Mouse (Mus musculus) intestine, postnatal 0 days (tissue): Measurements from ENCODE around the gene Gpkow. TPM values are rescaled to one million over a fixed set of nuclear protein-coding genes. Genes with fewer than 3 reads are reported as not detected.

ENCODE experiments used
- ATAC-seq: fragments of 200-750 bp; cut with Nextera tagmentation; 2 replicates; pipeline ENCODE4 v1.8.0; 2017; ENCODE audit warnings: mild to moderate bottlenecking, moderate TSS enrichment, moderate library complexity
- H3K27ac ChIP-seq: fragments of 300-500 bp; sonication (generic); 2 replicates; pipeline ENCODE4 v1.5.1; 2014; ENCODE audit warnings: mild to moderate bottlenecking, low read depth, low read length, moderate library complexity
- H3K27me3 ChIP-seq: fragments of 300-500 bp; sonication (generic); replicated peaks from 2 replicates; pipeline ENCODE4 v1.6.1; 2014; ENCODE audit warnings: low read length, mixed read lengths; ENCODE audit not compliant: control insufficient read depth, insufficient read depth
- H3K36me3 ChIP-seq: fragments of 300-500 bp; sonication (generic); 2 replicates; pipeline ENCODE4 v1.6.1; 2014; ENCODE audit warnings: mild to moderate bottlenecking, moderate library complexity; ENCODE audit not compliant: control insufficient read depth, insufficient read depth
- H3K4me1 ChIP-seq: fragments of 300-500 bp; sonication (generic); replicated peaks from 2 replicates; pipeline ENCODE4 v1.6.1; 2014; ENCODE audit warnings: antibody characterized with exemption, low read length, mixed read lengths; ENCODE audit not compliant: control insufficient read depth, insufficient read depth
- H3K4me2 ChIP-seq: fragments of 300-500 bp; sonication (generic); replicated peaks from 2 replicates; pipeline ENCODE4 v1.6.1; 2014; ENCODE audit warnings: low read depth, mild to moderate bottlenecking, moderate library complexity
- H3K4me3 ChIP-seq: fragments of 300-500 bp; sonication (generic); 2 replicates; pipeline ENCODE4 v1.5.1; 2014; ENCODE audit warnings: low read depth, low read length
- H3K9ac ChIP-seq: fragments of 300-500 bp; sonication (generic); 2 replicates; pipeline ENCODE4 v1.6.1; 2014; ENCODE audit warnings: mild to moderate bottlenecking, low read depth, low read length
- H3K9me3 ChIP-seq: fragments of 300-500 bp; sonication (generic); 2 replicates; pipeline ENCODE4 v1.6.1; 2016; ENCODE audit warnings: mixed run types; ENCODE audit not compliant: control insufficient read depth
- CTCF ChIP-seq: sonication (generic); IDR thresholded peaks from 2 replicates; pipeline ENCODE4 v1.5.1; 2016; ENCODE audit warnings: low read depth, mild to moderate bottlenecking, control low read depth, antibody characterized with exemption, moderate library complexity
- whole genome bisulfite sequencing: fragments of 180-500 bp; shearing (Covaris S2); extraction: QIAGEN DNeasy Blood & Tissue Kit; methylation state at CpG from one replicate; pipeline ENCODE4 v1.1.7; 2014; 5-methylcytosine and 5-hydroxymethylcytosine counted together
- polyA plus RNA-seq: library from polyadenylated mRNA; unstranded; fragments of >200 nt; fragmentation: Nextera tagmentation; extraction: Ambion mirVana; gene quantifications from 2 replicates; pipeline ENCODE4 v1.2.1, GENCODE M21; 2015

Gene Gpkow
- polyA plus RNA-seq, 1 experiment from 2014 or later: 13.8 TPM

DNA sequence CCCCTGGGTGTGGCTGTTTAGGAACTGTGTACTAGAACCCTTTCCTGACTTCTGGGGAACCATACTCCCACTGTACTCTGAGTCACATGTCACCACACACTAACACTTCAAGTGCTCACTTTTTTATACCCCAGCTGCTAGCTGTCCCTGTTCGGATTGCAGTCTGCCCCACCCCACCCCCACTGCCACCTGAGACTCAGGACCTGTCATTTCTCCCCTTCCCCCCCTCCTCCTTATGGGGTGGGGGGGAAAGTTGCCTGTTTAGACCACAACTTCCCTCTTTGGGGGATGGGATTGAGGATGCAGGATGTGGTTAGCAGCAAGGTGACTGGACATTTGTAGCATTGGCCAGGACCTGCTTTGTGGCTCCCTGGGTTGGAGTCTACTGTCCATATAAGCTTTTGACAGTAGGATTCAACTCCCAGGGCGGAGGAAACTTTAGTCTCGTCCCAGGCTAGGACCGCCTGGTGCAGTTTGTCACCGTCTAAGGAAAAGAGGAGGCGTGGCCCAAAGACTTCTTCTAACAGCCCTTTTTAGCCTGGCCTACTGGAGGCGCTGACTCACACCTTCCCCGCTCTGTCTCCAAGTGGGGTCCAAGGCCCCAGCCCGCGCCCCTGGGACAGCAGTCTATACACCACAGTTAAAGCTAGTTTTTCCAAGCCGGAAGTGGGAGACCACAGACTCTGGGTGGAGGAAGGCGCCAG is 23.2 kb upstream of the Gpkow start:
- 0 out of 2 replicates have a peak overlapping the region, but pooled peaks have one; percentile 21 for H3K27ac ChIP-seq
- peak; percentile 39; the same call in 1 of the 2 replicates for ATAC-seq
- H3K36me3 ChIP-seq: no peaks in the 10 kb centered on the region
- peak overlapping the region; percentile 62 for H3K4me2 ChIP-seq
- 23% methylated on average over 11 of the region's 12 CpGs for WGBS
- no peak overlapping the region for H3K9ac ChIP-seq
- no peaks in the 10 kb centered on the region for H3K27me3 ChIP-seq
- H3K9me3 ChIP-seq: no peaks in the 10 kb centered on the region
- TF ChIP-seq CTCF: peak; percentile 24
- H3K4me1 ChIP-seq: no peaks in the 10 kb centered on the region
- H3K4me3 ChIP-seq: peak overlapping the region; percentile 25

DNA sequence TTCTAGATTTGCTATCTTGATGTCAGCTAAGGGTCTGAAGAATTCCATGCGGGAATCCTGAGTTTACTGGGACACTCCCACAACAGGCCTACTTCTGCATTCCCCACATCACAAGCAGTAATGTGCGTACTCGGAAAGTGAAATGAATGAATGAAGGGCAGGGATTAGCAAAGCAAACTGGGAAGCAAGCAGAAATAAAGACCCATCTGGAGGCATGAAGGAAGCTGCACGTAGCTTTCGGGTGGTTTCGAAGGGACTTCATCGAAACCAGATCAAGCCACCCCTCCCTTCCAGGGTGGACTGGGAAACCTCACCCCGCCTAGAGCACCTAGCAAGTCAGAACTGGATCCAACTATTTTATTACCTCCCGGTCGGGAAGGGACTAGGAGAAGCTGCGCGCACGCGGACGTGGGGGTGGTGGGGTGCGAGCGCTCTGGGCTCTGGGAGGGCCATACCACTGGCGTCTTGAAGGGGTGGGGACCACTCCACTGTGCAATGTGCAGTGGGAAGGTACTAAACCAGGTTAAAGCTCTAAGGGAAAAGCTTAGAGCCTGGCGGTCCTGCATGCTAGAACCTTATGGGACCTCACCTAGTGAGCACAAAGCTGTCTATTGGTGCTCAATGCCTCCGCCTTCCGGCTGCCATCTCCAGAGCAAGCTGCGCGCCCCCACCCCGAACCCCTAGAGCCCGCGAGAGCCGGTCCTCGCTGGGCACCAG is 22.5 kb upstream of the Gpkow start:
- peak overlapping the region; percentile 62 for H3K4me2 ChIP-seq
- H3K4me1 ChIP-seq: no peaks in the 10 kb centered on the region
- peak; percentile 50 for ATAC-seq
- no peaks in the 10 kb centered on the region for H3K9me3 ChIP-seq
- H3K36me3 ChIP-seq: no peaks in the 10 kb centered on the region
- no peaks in the 10 kb centered on the region for H3K27me3 ChIP-seq
- 0 out of 2 replicates have a peak overlapping the region, but pooled peaks have one; percentile 17 for H3K9ac ChIP-seq
- TF ChIP-seq CTCF: peak; percentile 13; the same call in 1 of the 2 replicates
- H3K27ac ChIP-seq: 0 out of 2 replicates have a peak overlapping the region, but pooled peaks have one; percentile 21
- WGBS: 28% methylated on average over 28 of the region's 28 CpGs
- H3K4me3 ChIP-seq: peak overlapping the region; percentile 25

DNA sequence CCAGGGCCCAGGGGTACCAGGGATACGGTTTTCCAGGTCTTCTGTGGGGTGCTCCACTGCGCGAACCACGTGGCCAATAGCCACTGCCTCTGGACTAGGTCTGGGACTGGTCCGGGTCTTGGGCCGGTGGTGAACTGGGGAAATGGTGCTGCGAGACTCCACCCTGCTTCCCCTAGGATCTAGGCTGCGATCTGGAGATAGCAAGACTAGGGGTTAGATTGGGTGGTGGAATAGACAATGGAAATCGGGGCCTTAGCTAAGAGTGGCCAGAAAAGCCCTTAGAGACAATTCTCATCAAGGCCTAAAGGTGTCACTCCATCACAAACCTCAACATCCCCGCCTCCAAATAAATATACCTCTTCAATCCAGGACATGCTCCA is 21.9 kb upstream of the Gpkow start:
- ATAC-seq: no peak
- no peaks in the 10 kb centered on the region for H3K27me3 ChIP-seq
- no peaks in the 10 kb centered on the region for H3K4me1 ChIP-seq
- H3K9me3 ChIP-seq: no peaks in the 10 kb centered on the region
- H3K36me3 ChIP-seq: no peaks in the 10 kb centered on the region
- WGBS: 32% methylated on average over 10 of the region's 10 CpGs
- no peak overlapping the region for H3K27ac ChIP-seq
- H3K4me2 ChIP-seq: peak overlapping the region; percentile 62
- H3K9ac ChIP-seq: 0 out of 2 replicates have a peak overlapping the region, but pooled peaks have one; percentile 17
- peak overlapping the region; percentile 25 for H3K4me3 ChIP-seq
- TF ChIP-seq CTCF: 0 out of 2 replicates have a peak, but pooled peaks have one; percentile 3

DNA sequence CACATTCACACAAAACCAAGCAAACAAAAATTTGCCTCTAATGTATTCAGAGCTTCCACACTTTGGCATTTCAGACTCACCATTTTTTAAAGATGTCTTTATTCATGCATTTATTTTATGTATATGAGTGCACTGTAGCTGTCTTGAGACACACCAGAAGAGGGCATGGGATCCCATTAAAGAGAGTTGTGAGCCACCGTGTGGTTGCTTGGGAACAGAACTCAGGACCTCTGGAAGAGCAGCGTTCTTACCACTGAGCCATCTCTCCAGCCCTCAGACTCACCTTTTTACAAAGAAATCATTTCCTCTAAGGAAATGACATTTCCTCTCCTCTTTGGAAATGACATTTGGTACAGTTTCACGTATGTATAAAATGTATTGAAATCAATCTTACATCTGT is 17.9 kb upstream of the Gpkow start:
- Histone ChIP-seq H3K4me2 (no peak overlapping the region), H3K27ac (no peak overlapping the region), H3K4me3 (no peak overlapping the region), H3K36me3 (no peaks in the 10 kb centered on the region), H3K9me3 (no peaks in the 10 kb centered on the region), H3K27me3 (no peaks in the 10 kb centered on the region), H3K9ac (no peak overlapping the region), H3K4me1 (no peaks in the 10 kb centered on the region)
- 39% methylated on average over 3 of the region's 3 CpGs for WGBS
- ATAC-seq: no peak
- TF ChIP-seq CTCF: peak; percentile 16; the same call in 1 of the 2 replicates

DNA sequence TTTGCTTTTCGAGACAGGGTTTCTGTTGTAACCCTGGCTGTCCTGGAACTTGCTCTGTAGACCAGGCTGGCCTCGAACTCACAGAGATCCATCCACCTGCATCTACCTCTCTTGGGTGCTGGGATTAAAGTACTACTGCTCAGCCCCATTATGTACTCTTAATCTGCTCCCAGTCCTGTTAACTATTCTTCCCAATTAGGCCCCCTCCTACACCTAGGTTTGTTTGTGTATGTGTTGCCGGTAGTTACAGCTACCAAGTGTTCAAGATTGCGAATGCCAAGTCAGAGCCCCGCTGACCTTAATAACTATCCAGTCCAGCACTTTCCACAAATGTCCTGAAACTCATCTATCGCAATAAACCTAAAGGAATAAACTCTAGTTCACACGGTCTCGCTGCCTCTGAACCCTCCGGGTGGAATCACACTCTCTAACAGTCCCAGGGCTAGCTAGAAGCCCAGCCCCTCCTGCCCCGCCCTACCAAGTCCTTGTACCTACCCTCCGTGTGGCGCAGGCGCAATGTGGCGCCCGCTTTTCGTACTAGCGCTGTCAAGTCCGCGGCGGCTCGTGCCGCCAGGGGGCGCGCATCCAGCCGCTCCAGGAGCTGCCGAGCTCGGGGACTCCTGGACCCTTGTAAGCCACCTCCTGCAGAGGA is 17.4 kb upstream of the Gpkow start:
- H3K27ac ChIP-seq: no peak overlapping the region

DNA sequence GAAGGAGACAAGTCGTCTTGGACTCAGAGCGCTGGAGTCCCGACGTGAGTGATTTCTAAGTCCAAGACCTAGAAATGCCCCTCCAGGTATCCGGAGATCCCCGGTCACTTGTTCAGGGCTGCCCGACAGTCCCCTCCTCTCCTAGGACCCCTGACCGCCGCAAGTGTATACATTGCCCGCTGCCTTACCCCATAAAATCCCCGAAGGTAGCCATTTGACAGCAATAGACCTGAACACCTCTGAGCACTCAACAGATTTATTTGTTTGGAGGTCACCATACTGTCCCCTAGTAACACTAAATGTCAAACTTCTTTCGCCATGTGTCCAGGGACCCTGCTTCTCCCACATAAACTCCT is 16.9 kb upstream of the Gpkow start:
- peak overlapping the region; percentile 62 for H3K4me2 ChIP-seq
- peak overlapping the region; percentile 18 for H3K4me3 ChIP-seq
- H3K36me3 ChIP-seq: no peaks in the 10 kb centered on the region
- WGBS: 26% methylated on average over 12 of the region's 12 CpGs
- no peak for TF ChIP-seq CTCF
- no peak overlapping the region for H3K27ac ChIP-seq
- ATAC-seq: no peak
- H3K9ac ChIP-seq: no peak overlapping the region
- no peaks in the 10 kb centered on the region for H3K4me1 ChIP-seq
- H3K9me3 ChIP-seq: no peaks in the 10 kb centered on the region
- no peaks in the 10 kb centered on the region for H3K27me3 ChIP-seq

More for the DNA sequence above, 17.4 kb upstream of the Gpkow start:
- peak overlapping the region; percentile 18 for H3K4me3 ChIP-seq
- no peaks in the 10 kb centered on the region for H3K9me3 ChIP-seq
- H3K27me3 ChIP-seq: no peaks in the 10 kb centered on the region
- WGBS: 19% methylated on average over 27 of the region's 27 CpGs
- no peaks in the 10 kb centered on the region for H3K36me3 ChIP-seq
- no peaks in the 10 kb centered on the region for H3K4me1 ChIP-seq
- peak; percentile 85 for TF ChIP-seq CTCF
- H3K9ac ChIP-seq: no peak overlapping the region
- peak overlapping the region; percentile 62 for H3K4me2 ChIP-seq
- peak; percentile 92 for ATAC-seq
